Mouse (Mus musculus) retina, postnatal 7 days (tissue): Measurements from ENCODE around the gene Mroh3.

Source experiments
- DNase-seq: peaks from one replicate; pipeline ENCODE4 v3.0.0-alpha.2; 2012; ENCODE audit warnings: low read depth, low spot score

The Mroh3 gene

GRCm38 (mm10) chr1:136212803-136213202 lies at the start of gene Mroh3:
TSS of gene Mroh3 (minus strand) at chr1:136212828.
- no peak for DNase-seq

GRCm38 (mm10) chr1:136260635-136261238 lies 48.1 kb upstream of the Mroh3 start, which contains the start of gene Gpr25:
TSS of gene Gpr25 (minus strand) at chr1:136260873.
- no peak for DNase-seq

GRCm38 (mm10) chr1:136259893-136260634 lies 47.4 kb upstream of the Mroh3 start:
- DNase-seq, result peak; percentile 61

- no peak for DNase-seq
Observed at GRCm38 (mm10) chr1:136259543-136259892, 46.9 kb upstream of the Mroh3 start.

- DNase-seq, result no peak
Observed at GRCm38 (mm10) chr1:136258495-136258894, 45.9 kb upstream of the Mroh3 start.

GRCm38 (mm10) chr1:136255657-136256056 lies 43.0 kb upstream of the Mroh3 start:
- no peak for DNase-seq

GRCm38 (mm10) chr1:136255174-136255573 lies 42.5 kb upstream of the Mroh3 start:
- DNase-seq, result no peak

- DNase-seq, result no peak
Observed at GRCm38 (mm10) chr1:136254503-136255065, 42.0 kb upstream of the Mroh3 start.

GRCm38 (mm10) chr1:136253472-136253871 lies 40.8 kb upstream of the Mroh3 start:
- no peak for DNase-seq

GRCm38 (mm10) chr1:136249662-136250061 lies 37.0 kb upstream of the Mroh3 start:
- no peak for DNase-seq

GRCm38 (mm10) chr1:136247393-136247792 lies 34.8 kb upstream of the Mroh3 start:
- DNase-seq, result no peak

GRCm38 (mm10) chr1:136244469-136244868 lies 31.8 kb upstream of the Mroh3 start:
- DNase-seq, result no peak

- DNase-seq, result no peak
Observed at GRCm38 (mm10) chr1:136241801-136242200, 29.2 kb upstream of the Mroh3 start.

GRCm38 (mm10) chr1:136238495-136238894 lies 25.9 kb upstream of the Mroh3 start:
- no peak for DNase-seq

- DNase-seq, result no peak
Observed at GRCm38 (mm10) chr1:136234595-136235092, 22.0 kb upstream of the Mroh3 start.

- peak; percentile 24 for DNase-seq
Observed at GRCm38 (mm10) chr1:136233892-136234594, 21.4 kb upstream of the Mroh3 start, which contains the start of gene Inava. TSS of gene Inava (minus strand) at chr1:136234264.

- no peak for DNase-seq
Observed at GRCm38 (mm10) chr1:136232986-136233790, 20.6 kb upstream of the Mroh3 start.

GRCm38 (mm10) chr1:136232285-136232926 lies 19.8 kb upstream of the Mroh3 start:
- no peak for DNase-seq

GRCm38 (mm10) chr1:136231596-136231995 lies 19.0 kb upstream of the Mroh3 start:
- no peak for DNase-seq

- no peak for DNase-seq
Observed at GRCm38 (mm10) chr1:136230201-136230600, 17.6 kb upstream of the Mroh3 start.

- DNase-seq, result no peak
Observed at GRCm38 (mm10) chr1:136229040-136229373, 16.4 kb upstream of the Mroh3 start.
